Mouse (Mus musculus) embryonic fibroblast, embryonic 13.5 days (primary cell): ENCODE results near the gene Gm10031.

Experiments
- CTCF ChIP-seq: IDR thresholded peaks from 2 replicates; pipeline ENCODE4 v1.5.1; 2011; ENCODE audit warnings: mild to moderate bottlenecking, control low read depth, low read length, moderate library complexity, borderline replicate concordance; ENCODE audit not compliant: insufficient read depth
- POLR2A ChIP-seq: IDR thresholded peaks from 2 replicates; pipeline ENCODE4 v1.6.1; 2011; ENCODE audit warnings: low read depth, mild to moderate bottlenecking, control low read depth, low read length, moderate library complexity

- TF ChIP-seq CTCF = no peak
- no peak for TF ChIP-seq POLR2A
Observed at GRCm38 (mm10) chr1:156560500-156560899, 36.7 kb downstream of the Gm10031 start.
